Mouse (Mus musculus): Measurements from ENCODE around the gene Echs1.

Echs1 gene

DNA sequence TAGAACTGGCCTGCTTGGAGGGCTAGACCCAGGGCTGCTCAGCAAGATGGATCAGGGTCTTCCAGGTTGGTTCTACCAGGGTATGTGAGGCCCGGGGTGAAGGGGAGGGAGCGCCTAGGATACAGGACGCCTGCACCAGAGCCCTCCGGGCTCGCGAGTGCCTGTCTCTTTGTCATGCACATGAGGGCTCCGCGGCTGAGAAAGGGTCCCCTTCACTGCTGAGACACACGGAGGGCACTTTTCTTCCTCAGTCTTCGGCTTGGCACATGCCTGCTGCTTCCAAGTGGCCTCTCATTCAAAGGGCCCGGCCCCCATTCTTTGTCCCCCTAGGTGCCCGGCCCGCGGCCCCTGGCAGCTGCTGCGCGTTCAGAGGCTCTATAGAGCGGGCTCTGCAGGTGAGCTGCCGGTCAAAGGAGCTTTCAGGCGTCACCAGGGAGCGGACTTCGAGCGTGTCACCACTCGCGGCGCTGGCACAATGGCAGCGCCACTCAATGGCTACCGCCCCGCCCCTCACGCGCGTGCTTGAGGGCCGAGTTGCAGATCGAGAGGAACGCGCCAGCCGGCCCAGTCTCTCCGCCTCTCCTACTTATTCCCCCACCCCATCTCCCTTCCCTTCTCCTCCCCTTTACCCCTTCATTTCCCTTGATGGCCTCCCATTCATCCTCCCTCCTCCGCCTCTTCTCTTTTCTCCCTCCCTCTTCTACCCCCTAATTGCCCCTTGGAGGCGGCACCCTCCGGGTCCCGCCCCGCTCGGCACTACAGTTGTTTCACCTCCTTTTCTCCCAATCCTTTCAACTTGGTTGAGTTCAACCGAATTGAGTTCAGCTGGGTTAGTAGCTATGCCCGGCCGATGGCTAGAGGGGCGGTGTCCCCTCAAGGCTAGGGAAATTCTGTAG is 55.1 kb downstream of the Echs1 start:
- DNase-seq, result no peak

DNA sequence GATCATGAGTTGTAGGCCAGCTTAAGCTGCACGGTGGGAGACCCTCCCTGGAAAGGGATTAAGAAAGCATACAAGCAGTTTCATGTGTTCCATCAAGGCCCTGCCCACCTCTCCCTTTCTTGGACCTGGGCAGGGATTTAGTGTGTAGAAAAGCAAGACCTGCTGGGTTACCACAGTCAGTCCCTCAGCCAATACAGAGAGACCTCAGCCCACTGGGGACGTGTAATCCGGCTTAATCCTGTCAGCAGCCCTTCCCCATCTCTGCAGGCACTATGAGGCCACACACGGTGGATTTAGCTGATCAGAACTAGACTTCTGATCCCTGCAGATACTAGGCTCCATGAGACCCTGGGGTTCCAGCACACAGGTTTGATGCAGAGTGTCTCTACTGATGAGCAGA is 56.7 kb downstream of the Echs1 start:
- DNase-seq, result no peak

DNA sequence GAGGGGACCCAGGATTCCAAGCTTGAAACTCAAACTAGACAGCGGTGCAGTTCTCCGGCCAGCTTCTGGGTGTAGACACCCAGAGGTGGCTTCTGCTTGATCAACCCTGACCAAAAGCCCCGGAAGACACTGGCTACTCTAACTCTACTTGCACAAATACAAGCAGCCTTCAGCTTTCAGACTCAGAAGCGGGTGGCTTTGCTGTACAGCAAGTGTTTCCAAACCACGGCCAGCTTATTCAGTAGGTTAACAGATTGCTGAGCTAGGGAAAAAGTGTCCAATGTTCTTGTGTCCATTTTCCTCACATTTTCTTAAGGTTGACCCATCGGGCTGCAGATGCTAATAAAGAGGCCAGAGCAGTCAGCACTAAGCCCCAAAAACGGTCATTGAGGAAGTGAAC is 57.7 kb downstream of the Echs1 start:
- no peak for DNase-seq

DNA sequence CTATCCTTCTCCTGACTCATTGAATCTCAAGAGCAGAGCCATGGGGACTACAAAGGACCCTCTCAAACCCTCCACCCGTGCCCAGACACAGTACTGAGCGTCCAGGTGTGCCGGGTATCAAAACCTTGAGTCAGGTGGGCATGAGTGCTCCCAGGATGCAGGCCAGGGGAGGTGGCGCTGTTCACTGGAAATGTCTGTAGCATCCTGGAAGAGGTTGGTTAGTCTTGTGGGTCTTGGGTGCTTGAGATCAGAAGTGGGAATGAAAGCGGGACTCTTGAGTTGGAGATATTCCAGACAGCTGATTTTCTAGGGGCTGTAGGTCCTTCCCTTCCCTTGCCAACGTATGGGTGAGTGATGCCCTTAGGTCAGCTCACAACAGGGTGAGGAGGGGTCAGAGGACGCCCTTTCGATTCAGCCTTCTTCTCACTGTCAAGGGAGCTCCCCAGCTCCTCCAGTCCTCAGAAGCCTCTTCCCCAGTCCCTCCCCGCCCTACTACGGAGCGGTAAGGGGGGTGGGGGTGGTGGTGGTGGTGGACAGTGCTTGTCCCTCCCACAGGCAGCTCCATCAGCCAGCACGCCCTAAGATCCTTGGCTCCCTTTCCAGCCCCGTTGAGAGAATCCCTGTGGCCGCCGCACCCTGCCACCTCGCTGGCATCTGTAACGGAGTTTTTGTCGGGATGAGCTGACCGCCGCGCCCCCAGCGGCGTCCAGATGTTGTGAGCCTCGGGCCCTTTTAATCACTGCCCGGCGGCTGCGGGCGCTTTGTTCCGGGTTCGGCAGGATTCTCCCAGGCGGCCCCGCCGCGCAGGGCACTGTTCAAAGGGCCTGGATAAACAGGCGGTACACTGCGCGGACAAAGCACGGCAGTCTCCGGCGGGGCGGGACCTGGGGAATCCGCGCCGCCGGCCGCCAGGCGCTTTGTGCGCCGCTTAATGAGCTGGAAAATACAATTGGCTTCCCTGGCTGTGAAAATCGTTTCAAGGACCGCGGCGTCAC is 58.6 kb downstream of the Echs1 start:
- no peak for DNase-seq
